Mouse (Mus musculus): ENCODE measurements around the gene Xcr1. TPM values are rescaled to one million over a fixed set of nuclear protein-coding genes. Genes with fewer than 3 reads are reported as not detected.

Gene Xcr1
- under 1 TPM in 1 of 2 experiments, not detected in 1; 0.13 TPM for total RNA-seq (2021)
- long read RNA-seq, experiment 1, result 0 reads
- long read RNA-seq, experiment 2, result 0 reads

DNA sequence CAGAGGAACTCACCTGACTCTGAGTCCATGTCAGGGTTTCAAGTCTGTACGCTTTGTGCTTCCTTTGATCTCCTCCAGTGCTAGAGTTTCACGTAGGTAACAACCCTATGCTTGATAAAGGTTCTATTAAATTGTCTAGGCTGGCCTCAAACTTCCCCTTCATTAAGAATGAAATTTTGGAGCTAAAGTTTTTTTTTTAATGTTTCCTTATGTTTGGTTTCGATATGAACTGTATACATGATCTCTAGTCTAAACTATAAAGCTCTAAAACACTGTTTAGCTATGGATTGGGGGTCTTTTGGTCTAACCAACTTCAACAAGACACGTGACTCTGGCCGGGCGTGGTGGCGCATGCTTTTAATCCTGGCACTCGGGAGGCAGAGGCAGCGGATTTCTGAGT, at the start of gene Xcr1:
Gene Xcr1 (minus strand): TSS at position 101 of the 400 bp plus-strand sequence.
- DNase-seq, result no peak

DNA sequence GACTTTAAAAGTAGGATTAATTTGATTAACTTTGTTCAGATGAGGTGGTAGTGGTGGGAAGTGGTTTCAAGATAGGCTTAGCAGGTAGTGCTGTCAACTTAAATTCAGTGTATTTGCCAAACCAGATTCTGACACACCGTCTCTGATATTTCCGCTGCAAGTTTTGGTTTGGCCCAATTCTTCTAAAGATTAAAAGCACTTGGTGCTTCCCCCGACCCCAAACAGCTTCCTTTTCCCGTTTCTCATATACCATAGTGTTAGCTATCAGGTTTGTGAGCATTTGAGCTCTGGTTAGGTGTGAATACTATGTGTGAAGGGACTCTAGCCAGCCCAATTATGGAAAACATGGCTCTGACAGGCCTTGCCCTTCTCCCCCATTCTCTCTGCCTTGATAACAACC, 10.2 kb upstream of the Xcr1 start:
- DNase-seq, result no peak

DNA sequence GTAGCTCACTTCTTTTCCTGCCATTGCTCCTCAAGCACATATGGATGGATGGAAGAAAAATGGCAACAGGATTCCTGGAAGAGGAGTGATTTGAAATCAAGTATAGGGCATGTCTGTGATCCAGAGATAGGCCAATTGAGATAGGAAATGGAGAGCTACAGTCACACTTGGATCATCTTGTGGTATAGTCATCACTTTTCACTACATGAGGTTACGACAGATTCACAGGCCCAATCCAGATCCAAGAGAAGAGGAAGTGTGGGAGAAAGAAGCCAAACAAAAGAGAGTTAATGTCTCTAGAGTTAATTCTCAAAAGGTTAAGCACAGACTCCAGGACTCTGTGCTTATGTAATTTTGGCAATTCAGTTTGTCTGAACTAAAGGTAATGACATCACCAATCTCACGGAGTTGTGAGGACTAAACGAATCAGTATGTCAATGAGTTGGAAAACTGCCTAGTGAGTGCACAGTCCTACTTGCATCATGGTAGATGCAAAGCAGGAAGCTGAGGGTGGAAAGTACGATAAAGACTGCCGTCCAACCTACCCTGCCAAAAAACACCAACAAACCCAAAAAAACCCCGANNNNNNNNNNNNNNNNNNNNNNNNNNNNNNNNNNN, 7.4 kb upstream of the Xcr1 start:
- no peak for DNase-seq

DNA sequence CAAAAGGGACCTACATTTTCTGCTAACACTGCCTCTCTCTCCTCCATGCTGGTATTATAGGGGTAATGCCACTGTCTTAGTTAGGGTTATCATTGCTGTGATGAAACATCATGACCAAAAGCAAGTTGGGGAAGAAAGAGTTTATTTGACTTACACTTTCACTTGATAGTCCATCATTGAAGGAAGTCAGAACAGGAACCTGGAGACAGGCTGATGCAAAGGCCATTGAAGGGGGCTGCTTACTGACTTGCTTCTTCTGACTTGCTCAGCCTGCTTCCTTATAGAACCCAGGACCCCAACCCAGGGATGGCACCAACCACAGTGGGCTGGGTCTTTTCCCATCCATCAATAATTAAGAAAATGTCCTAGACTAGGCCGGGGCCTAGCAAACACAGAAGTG, 1.8 kb upstream of the Xcr1 start:
- no peak for DNase-seq

DNA sequence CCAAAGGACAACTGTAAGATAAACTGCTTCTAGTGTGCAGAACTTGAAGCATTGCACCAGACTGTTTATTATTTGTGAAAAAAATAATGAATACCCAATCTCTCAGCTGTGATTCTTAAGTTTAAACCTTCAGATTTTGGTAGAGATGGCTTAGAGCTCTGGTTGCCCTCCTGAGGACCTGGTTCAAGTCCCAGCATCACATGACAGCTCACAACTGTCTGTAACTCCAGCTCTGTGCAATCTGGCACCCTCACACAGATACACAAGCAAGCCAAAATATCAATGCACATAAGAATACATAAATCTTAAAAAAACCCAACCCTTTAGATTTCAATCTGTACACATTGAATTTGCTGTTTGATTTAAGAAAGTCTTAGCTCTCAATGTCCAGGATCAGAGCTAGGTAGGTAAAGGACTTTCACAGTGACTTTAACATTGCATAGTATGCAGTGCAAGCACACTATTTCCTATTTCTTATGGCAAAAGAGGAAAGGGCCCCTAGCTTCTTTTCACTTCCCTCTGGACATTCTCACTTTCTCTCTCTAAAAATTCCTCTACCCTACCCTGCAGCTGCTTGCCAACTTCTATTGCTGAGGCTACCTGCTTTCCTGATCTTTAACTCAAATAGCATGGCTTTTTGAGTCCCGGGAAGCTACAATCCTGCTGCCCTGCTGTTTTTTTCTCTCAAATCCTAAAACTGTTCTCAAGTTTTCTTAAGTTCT, 1.2 kb upstream of the Xcr1 start:
- DNase-seq, result no peak

DNA sequence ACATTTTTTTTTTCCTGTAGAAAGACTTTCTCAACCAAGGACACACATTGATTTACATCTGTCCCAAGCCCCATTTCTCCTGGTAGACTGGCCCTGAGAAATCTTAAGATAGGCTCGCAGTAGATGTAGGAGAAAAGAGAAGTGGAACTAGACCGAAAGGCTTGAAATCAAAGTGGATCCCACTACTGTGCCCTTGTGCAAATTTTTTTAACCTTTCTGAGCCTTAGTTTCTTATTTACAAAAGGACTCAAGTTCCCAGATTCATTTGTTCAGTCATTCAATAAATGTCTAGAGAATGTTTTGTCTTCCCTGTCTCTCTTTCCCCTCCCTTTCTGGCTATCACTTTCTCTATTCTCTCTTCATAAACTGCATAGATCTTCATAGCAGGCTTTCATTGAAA, 5.0 kb downstream of the Xcr1 start:
- DNase-seq, result no peak

DNA sequence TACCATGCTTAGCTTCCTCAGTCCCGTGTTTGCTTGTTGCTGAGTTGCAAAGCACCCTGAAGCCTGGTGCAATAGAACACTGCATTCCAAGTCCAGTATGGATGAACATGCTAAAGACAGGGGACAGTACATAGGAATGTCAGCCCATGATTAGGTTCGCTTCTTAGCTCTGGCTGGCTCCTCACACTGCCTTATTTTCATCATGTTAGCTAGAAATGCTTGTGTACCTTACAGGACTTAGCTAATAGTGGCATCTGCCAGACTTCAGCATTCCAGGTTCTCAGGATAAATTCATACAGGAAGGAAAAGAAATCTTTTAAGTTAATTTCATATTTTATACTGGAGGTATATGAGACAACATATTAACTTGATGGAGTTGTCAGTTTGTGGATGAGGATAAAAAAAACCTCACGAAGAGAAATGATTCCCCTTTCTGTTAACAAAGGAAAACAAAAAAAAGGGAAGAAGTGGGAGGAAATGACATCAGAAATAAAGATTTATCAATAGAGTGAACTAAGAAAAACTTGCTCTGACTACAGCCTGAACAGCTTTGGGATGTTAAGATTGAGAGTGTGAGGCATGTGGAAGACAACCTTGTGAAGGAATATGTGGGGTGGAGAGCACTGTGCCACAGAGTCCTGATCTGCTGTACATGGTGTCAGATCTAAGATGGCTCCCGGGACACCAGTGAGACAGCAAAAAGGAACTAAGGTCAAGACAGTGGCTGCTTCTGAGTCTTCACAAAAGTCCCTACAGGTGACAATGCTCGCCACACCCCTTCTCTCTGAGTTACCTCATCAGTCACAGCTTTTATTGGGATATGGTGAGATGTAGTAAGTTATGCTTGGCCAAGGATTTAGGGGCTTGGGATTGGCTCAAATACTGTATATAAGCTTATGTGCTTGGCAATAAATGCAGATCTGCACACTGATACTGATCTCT, 9.1 kb downstream of the Xcr1 start:
- peak in 1 of 2 experiments; percentile 27 for DNase-seq

DNA sequence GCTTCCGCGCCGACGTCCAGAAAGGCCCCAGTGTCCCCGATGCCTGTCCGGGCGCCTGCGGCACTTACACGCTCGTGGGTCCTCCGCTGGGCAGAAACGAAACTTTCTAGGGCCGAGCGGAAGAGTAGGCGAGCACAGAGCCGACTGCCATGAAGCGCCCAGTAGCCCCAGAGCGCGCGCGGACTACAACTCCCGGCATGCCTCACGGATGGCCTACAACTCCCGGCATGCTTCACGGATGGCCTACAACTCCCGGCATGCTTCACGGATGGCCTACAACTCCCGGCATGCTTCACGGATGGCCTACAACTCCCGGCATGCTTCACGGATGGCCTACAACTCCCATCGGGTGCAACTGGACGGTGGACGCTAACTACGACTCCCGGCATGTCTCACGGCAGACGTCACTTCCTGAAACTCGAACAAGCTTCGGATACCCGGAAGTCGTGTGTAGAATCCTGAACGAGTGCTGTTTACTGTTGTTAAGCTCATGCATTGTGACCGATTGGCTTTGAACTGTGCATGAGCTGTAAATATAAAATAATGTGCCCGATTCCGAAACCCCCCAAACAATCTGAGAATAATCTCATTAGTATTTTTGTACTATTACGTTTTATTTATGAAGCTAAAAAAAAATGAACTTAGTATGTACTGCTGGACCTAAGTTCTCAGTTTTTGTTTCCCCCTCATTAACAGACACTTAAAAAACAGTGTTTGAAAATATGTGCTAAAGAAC, 9.9 kb downstream of the Xcr1 start, which contains the start of gene Fyco1:
Gene Fyco1 (minus strand): TSS at position 187 of the 736 bp plus-strand sequence.
- DNase-seq, result peak; percentile 96 to 99

DNA sequence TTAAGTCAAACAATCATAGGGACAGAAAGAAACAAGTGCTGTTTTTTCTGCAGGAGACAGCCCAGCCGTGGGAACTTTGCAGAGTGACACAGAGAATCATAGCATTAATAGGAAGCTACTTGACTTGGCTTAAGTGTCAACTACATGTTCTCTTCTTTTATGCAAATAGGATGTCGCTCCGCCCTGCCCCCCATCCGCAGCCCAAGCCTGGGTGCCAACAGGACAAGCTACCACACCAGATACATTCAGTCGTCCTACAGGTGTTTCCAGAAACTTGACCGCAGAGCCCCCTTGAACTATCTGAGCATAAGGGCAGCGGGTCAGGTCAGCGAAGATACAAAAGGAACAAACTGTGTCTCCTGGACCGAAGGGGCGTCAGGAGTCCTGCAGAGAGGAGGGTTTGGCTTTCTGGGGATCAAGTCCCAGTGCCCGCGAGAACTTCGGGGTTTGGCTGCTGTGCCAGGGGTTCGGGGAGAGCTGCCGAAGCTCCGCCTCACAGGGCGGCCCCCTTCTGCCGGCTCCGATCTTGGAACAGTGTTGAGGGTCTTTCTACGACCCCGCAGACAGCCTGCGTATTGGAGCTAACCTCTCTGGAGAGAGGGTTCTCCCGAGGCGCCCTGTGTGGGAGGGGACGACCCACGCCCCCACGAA, 10.6 kb downstream of the Xcr1 start:
- DNase-seq, result peak; percentile 74 to 80

DNA sequence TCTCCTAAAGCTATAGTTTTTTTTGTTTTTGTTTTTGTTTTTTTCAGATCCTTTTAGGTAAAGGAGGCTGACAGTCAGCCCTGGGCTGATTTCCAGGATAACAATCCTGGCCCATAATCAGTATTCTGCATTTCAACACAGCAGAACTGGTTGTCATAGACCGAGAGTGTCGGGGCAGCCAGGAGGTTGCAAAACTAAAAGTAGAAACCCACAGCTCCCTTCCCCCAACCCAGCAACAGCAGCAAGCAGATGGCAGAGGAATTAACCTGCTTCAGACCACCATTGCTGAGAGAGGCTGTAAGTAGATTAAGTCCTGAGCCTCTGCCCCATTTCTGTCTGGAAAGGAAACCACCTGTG, 11.1 kb downstream of the Xcr1 start:
- peak; percentile 67 to 72 for DNase-seq

DNA sequence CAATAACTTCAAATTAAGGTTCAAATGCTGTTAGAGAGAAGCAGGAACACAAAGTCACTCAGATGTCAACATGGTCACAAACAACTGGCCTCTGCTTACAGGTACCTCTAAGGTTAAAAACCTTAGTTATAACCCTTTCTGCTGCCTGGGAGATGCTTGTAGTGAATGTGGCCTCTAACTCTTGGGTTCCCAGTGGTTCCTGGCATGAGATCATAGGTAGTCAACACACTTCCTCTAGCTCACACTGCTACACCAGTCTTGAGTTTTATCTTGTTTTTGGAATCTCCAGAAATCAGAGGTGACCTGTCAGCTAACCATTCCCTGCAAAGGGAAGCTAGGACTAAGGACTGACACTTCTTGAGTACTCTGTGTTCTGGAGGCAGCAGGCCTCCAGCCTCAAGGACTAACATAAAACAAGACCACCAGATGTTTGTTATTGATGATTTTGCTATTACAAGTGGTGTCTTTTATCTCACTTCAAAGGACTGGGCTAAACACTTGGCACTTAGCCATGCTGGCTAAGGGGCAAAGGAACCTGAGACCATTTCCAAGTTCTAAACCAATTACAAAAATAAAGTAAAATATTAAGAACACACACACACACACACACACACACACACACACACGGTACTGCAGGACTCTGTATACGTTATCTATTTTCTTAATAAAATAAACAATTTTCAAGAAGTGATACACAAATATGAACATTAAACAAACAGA, 11.7 kb downstream of the Xcr1 start:
- peak in 1 of 2 experiments; percentile 35 for DNase-seq

DNA sequence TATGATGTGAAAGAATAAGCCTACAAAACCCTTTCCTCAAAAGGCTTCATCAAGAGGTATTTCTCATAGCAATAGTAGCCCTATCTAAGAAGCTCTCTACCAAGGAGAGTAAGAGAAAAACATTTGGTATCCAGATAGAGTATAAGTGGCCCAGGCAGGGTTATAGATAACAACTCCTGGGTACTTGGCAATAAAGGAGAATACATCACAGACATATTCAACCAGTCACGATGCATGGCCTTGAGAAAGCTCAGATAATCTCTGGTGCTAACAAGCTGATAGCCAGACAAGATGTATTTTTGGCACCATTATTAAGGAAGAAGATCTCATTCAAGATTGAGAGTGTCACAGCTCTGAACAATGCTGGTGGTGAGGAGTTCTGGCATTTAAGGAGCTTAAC, 15.3 kb downstream of the Xcr1 start:
- DNase-seq, result no peak

DNA sequence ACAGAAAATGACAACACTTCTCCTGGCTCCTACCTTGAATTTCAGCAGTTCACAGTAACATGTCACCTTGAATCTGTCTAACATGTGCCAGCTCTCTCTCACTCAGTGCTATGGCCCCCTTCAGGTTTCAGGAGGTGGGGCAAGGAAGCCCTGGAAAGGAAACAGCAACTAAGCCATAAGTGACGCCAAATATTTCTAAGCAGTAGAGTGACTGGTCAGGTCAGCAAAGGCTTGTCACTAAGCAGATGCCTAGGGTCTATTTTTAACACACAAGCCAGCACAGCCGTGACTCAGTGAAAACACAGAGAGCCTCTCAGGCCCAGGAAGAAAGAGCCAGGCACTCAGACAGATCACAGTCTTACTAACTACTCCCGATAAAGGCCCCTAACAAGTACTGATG, 16.7 kb downstream of the Xcr1 start:
- peak; percentile 61 to 81 for DNase-seq

DNA sequence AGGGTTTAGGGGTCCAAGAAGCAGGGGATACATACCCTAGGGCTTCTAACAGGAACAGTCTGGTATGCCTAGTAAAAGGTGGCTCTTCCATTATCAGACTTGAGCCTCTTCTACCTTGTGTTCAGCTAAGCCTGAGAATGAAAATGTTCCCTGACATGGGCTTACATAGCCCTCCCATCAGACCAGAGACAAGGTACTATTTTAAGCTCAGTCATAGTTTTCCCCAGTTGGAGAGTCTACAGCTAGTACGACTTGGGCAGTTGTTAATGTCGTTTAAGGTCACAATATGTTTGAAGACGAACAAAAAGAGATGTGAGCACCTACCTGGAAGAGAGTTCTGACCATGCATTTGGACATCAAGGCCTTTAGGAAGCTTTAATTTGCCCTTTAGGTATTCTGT, 17.4 kb downstream of the Xcr1 start:
- DNase-seq, result peak; percentile 29 to 35

DNA sequence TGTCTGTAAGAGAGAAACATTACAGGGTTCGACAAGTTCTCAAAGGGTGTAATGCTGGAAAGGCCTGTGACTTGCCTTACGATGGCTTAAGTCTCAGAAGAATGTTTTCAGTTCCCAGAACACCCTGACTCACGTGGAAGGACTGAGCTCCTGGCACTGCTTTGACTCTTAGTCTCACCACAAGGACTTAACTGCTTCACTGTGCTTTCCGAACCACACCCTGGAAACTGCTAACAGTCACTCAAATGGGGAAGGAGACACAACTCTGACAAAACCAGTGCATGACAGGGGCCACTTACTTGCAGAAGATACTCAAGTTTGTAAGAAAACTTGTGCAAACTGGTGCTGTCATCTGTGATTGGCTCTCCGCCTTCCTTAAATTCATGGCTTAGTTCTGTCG, 21.6 kb downstream of the Xcr1 start:
- DNase-seq, result no peak

DNA sequence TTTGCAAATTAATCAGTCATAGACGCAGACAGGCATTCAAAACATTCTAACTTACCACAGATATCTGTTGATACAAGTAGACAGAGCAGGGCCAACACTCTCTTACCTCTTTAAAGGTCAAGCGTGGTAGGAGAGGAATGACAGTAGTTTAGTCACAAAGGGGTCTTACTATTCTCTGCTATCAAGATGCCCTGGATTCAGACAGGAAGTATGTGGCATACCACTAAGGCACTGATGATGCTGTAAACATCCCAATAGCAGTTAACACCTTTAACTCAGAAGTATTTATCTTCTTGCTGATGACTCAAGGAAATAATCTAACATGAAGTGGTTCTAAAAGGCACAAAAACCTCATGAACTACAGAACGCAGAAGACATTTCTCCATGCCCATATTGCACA, 26.0 kb downstream of the Xcr1 start:
- no peak for DNase-seq

DNA sequence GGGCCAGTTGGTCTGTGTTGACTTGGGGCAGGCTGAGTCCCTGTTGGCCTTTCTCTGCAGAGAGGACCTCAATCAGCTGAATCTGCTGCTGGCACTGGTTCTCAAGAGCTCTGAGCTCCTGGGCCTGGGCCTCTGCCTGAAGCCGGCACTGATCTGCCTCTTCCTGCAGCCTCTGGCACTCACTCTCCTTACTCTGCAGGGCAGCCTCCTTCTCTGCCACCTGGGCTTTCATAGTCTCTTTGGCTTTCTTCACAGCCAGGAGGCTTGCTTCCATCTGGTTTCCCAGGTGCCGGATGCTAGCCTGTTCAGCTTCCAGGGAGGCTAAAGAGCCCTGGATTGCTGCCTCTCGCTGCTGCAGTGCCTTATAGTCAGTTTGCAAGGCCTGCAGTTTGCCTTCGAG, 32.9 kb downstream of the Xcr1 start:
- DNase-seq, result no peak

DNA sequence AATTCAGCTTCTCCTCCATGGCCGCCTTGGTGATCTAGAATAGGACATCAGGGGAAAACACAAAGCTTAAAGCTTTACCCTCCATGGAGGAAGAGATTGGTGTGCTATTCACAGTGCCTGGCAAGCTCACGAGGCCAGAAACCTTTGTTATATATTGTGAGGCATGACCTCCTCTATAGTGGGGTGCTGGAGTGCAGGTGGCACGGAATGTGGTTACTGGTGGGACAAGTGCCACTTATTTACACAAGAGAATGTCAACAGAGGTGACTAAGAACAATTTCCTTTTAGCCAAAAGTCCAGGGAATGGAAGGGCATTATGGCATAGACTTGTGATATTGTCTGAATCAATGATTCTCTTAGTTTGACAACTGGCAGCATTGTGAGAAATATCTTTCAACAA, 35.2 kb downstream of the Xcr1 start:
- no peak for DNase-seq

DNA sequence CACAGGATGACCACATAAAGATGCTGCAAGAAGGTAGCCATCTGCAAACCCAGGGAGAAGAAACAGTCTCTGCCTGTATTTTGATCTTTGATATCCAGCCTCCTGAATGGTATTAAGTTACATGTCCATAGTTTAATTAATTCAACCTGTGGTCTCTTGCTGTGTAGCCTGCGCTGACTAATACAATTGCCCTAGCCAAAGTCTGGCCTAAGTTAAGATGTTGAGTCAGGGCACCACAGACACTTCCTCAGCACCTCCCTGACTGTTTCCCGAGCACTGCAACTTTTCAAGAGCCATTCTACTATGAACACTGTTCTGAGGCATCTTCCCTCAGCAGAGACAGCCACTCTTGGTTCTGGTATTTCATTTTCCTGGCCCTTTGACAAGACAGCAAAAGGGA, 43.2 kb downstream of the Xcr1 start:
- DNase-seq, result no peak

DNA sequence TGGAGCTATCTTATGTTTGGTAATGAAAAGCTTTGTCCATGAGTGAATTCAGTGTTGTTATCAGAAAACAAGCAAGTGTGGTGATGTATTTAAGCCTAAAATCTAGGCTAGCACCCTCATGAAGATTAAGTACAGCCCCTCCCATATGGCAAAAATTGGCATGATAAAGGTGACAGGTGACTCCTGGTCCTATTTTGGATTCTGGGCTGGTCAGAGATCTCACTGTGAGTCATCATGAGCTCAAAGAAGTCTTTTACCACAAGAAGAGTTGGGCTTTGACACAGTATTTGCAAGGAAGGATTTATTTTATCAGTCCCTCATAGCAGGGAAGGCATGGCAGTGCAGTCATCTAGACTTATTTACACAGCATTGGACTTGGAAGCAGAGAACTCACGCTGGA, 45.8 kb downstream of the Xcr1 start:
- DNase-seq, result no peak

DNA sequence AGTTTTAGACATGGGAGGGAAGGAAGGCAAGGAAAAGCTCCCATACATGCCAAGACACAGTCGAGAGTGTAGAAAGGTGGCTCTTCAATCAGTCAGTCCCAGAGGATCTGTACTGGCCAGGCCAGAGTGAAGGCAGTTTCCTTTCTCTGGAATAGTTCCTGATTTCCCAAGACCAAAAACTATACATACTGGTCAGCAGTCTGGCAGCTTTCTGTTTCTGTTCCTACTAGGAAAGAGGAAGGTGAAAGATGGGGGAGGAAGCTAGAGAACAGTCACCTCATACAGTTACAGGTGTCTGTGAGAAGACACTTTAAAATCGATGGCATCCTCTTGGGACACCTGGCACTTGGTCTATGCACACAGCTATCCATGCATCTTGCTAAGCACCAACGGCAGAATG, 46.4 kb downstream of the Xcr1 start:
- peak in 1 of 2 experiments; percentile 30 for DNase-seq
